Mouse (Mus musculus): Measurements from ENCODE around the gene Olfr1392. TPM values are rescaled to one million over a fixed set of nuclear protein-coding genes. Genes with fewer than 3 reads are reported as not detected.

Olfr1392 gene
- polyA plus RNA-seq, 1 experiment from 2014 or later, result 0.08 TPM

DNA sequence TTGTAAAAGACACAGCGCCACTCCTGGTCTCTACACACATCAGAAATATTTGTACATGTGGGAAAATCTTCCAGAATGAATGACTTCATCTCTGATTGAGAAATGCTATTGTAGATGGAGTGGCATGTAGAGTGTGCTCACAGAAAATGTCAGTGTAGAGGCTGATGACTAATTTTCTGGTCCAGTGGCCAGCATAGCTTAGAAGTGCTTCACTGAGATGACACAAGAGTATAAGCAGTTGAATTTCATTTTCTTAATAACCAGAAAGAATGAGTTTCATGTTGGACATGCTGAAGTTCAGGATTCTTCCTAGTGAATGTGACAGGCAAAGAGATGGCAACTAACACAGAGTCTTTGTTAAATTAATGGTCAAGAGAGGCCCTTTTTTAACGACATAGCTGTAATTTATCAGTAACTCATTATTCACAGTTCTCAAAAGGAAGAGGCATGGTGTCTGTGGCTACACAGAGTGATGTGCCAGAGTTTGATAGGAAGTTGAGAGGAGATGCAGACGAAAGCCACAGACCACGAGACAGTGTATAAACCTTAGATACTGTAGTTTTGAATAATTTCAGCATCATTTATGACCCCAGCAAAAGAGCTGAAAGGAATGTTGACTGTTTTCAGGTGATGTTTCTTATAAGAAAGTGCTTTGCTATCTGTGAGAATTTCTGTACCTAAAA, 52.2 kb downstream of the Olfr1392 start:
- TF ChIP-seq CTCF (IDR thresholded peaks at IDR 0.05; ENCODE audit: low read depth), result no peak
- Histone ChIP-seq H3K4me3 (ENCODE audit: low read depth, low read length) (no peak overlapping the region), H3K27me3 (replicated peaks; ENCODE audit: control insufficient read depth, insufficient read depth, low read length) (no peaks in the 10 kb centered on the region), H3K36me3 (ENCODE audit: control insufficient read depth, insufficient read depth) (no peaks in the 10 kb centered on the region), H3K4me2 (replicated peaks; ENCODE audit: low read depth) (no peak overlapping the region), H3K9me3 (ENCODE audit: control insufficient read depth) (no peaks in the 10 kb centered on the region), H3K4me1 (replicated peaks; ENCODE audit: control insufficient read depth, insufficient read depth, low read length) (no peaks in the 10 kb centered on the region), H3K27ac (ENCODE audit: low read depth, low read length) (no peak overlapping the region), H3K9ac (ENCODE audit: low read depth, low read length) (no peak overlapping the region)
- no peak for ATAC-seq
- 69% methylated on average over 4 of the region's 4 CpGs for WGBS

Other genes with a start within 250 kb of the Olfr1392 start
- 0.48 and 0.61 TPM in 2 replicates for gene 9930111J21Rik2, start 234.0 kb upstream of the Olfr1392 start, polyA plus RNA-seq (2015; fragmentation: Nextera tagmentation; extraction: Ambion mirVana)
- 2.7 and 2.8 TPM in 2 replicates for gene Tgtp2, start 221.1 kb upstream of the Olfr1392 start, polyA plus RNA-seq (2015; fragmentation: Nextera tagmentation; extraction: Ambion mirVana)
- gene Ifi47, start 208.7 kb upstream of the Olfr1392 start, polyA plus RNA-seq (2015; fragmentation: Nextera tagmentation; extraction: Ambion mirVana), result 29.2 and 29.5 TPM in 2 replicates
- gene Olfr1396, start 170.4 kb upstream of the Olfr1392 start, polyA plus RNA-seq (2015; fragmentation: Nextera tagmentation; extraction: Ambion mirVana), result 0.04 TPM in 1 of 2 replicates, not detected in the other
- gene Olfr1395, start 143.0 kb upstream of the Olfr1392 start, polyA plus RNA-seq (2015; fragmentation: Nextera tagmentation; extraction: Ambion mirVana), result not detected in 2 replicates
- not detected in 2 replicates for gene Olfr1394, start 130.9 kb upstream of the Olfr1392 start, polyA plus RNA-seq (2015; fragmentation: Nextera tagmentation; extraction: Ambion mirVana)
- 0.75 and 0.86 TPM in 2 replicates for gene Btnl9, start 98.1 kb upstream of the Olfr1392 start, polyA plus RNA-seq (2015; fragmentation: Nextera tagmentation; extraction: Ambion mirVana)
- gene Zfp62, start 82.0 kb upstream of the Olfr1392 start, polyA plus RNA-seq (2015; fragmentation: Nextera tagmentation; extraction: Ambion mirVana), result 8.4 TPM in 2 replicates
- gene Mgat1, start 41.1 kb upstream of the Olfr1392 start, polyA plus RNA-seq (2015; fragmentation: Nextera tagmentation; extraction: Ambion mirVana), result 59.0 and 62.2 TPM in 2 replicates
- 0.16 TPM in 1 of 2 replicates, not detected in the other for gene Olfr1393, start 7.0 kb upstream of the Olfr1392 start, polyA plus RNA-seq (2015; fragmentation: Nextera tagmentation; extraction: Ambion mirVana)
- gene Olfr10, start 19.5 kb downstream of the Olfr1392 start, polyA plus RNA-seq (2015; fragmentation: Nextera tagmentation; extraction: Ambion mirVana), result not detected in 2 replicates
- gene Olfr1391, start 37.5 kb downstream of the Olfr1392 start, polyA plus RNA-seq (2015; fragmentation: Nextera tagmentation; extraction: Ambion mirVana), result not detected in 2 replicates
- not detected in 2 replicates for gene Olfr1390, start 49.9 kb downstream of the Olfr1392 start, polyA plus RNA-seq (2015; fragmentation: Nextera tagmentation; extraction: Ambion mirVana)
- not detected in 2 replicates for gene Olfr1389, start 137.8 kb downstream of the Olfr1392 start, polyA plus RNA-seq (2015; fragmentation: Nextera tagmentation; extraction: Ambion mirVana)
- gene Olfr1388, start 151.3 kb downstream of the Olfr1392 start, polyA plus RNA-seq (2015; fragmentation: Nextera tagmentation; extraction: Ambion mirVana), result 0.10 TPM in 2 replicates
- not detected in 2 replicates for gene Olfr1387, start 170.1 kb downstream of the Olfr1392 start, polyA plus RNA-seq (2015; fragmentation: Nextera tagmentation; extraction: Ambion mirVana)
- gene Olfr1386, start 179.8 kb downstream of the Olfr1392 start, polyA plus RNA-seq (2015; fragmentation: Nextera tagmentation; extraction: Ambion mirVana), result not detected in 2 replicates
- gene Olfr1385, start 203.8 kb downstream of the Olfr1392 start, polyA plus RNA-seq (2015; fragmentation: Nextera tagmentation; extraction: Ambion mirVana), result not detected in 2 replicates
- not detected in 2 replicates for gene Olfr1384, start 221.4 kb downstream of the Olfr1392 start, polyA plus RNA-seq (2015; fragmentation: Nextera tagmentation; extraction: Ambion mirVana)
- gene Olfr1383, start 234.4 kb downstream of the Olfr1392 start, polyA plus RNA-seq (2015; fragmentation: Nextera tagmentation; extraction: Ambion mirVana), result not detected in 2 replicates
- not detected in 2 replicates for gene Olfr1382, start 243.0 kb downstream of the Olfr1392 start, polyA plus RNA-seq (2015; fragmentation: Nextera tagmentation; extraction: Ambion mirVana)

Data from intestine, postnatal 0 days (tissue).